Mouse (Mus musculus): Measurements from ENCODE around the gene Lrp1. TPM values are rescaled to one million over a fixed set of nuclear protein-coding genes. Genes with fewer than 3 reads are reported as not detected.

Gene Lrp1
- polyA plus RNA-seq, 2 experiments = 146 to 261 TPM

- ATAC-seq (ENCODE audit: low FRiP score, low read depth) (peak; percentile 76), DNase-seq (ENCODE audit: low spot score) (peak; percentile 96)
- Histone ChIP-seq H3K27ac (replicated peaks; ENCODE audit: low read depth, low read length) (peak overlapping the region; percentile 98), H3K27me3 (ENCODE audit: control insufficient read depth, insufficient read depth, low read length) (no peaks in the 10 kb centered on the region), H3K4me2 (replicated peaks; ENCODE audit: low read depth, low read length, severe bottlenecking) (peak overlapping the region; percentile 54), H3K36me3 (ENCODE audit: control insufficient read depth, insufficient read depth, low read length) (peaks cover 25% of the 10 kb centered on the region), H3K9me3 (ENCODE audit: control insufficient read depth, low read length) (no peaks in the 10 kb centered on the region), H3K4me1 (ENCODE audit: control insufficient read depth, insufficient read depth, low read length) (peaks cover 45% of the 10 kb centered on the region), H3K4me3 (replicated peaks; ENCODE audit: low read length) (peak overlapping the region; percentile 55), H3K9ac (ENCODE audit: low read depth, low read length, severe bottlenecking) (peak overlapping the region; percentile 79)
- WGBS = under 1% methylated on average over 34 of the region's 35 CpGs
- TF ChIP-seq POLR2A (IDR thresholded peaks at IDR 0.05; ENCODE audit: borderline replicate concordance, extremely low read depth, insufficient read depth, insufficient read length) = 0 out of 2 replicates have a peak, but pooled peaks have one; percentile 10
Observed at GRCm38 (mm10) chr10:127667269-127668092, 46.5 kb upstream of the Lrp1 start.

- Histone ChIP-seq H3K4me3 (replicated peaks; ENCODE audit: low read length) (peak within 1 kb of the TSS; percentile 55), H3K4me1 (ENCODE audit: control insufficient read depth, insufficient read depth, low read length) (peaks cover 53% of the 10 kb centered on the region), H3K27me3 (ENCODE audit: control insufficient read depth, insufficient read depth, low read length) (no peaks in the 10 kb centered on the region), H3K36me3 (ENCODE audit: control insufficient read depth, insufficient read depth, low read length) (peaks cover 25% of the 10 kb centered on the region), H3K9ac (ENCODE audit: low read depth, low read length, severe bottlenecking) (peak within 1 kb of the TSS; percentile 79), H3K9me3 (ENCODE audit: control insufficient read depth, low read length) (no peaks in the 10 kb centered on the region), H3K27ac (replicated peaks; ENCODE audit: low read depth, low read length) (peak within 1 kb of the TSS; percentile 98), H3K4me2 (replicated peaks; ENCODE audit: low read depth, low read length, severe bottlenecking) (peak within 1 kb of the TSS; percentile 54)
- under 1% methylated on average over 56 of the region's 73 CpGs for WGBS
- TF ChIP-seq POLR2A (IDR thresholded peaks at IDR 0.05; ENCODE audit: borderline replicate concordance, extremely low read depth, insufficient read depth, insufficient read length) = peak; percentile 67; the same call in 1 of the 2 replicates
- ATAC-seq (ENCODE audit: low FRiP score, low read depth) (peak; percentile 73), DNase-seq (ENCODE audit: low spot score) (peak; percentile 87)
Observed at GRCm38 (mm10) chr10:127666501-127667268, 45.7 kb upstream of the Lrp1 start, which contains the start of gene Nemp1. Gene Nemp1 (plus strand): TSS chr10:127666901.

- Histone ChIP-seq H3K27ac (replicated peaks; ENCODE audit: low read depth, low read length) (peak overlapping the region; percentile 98), H3K27me3 (ENCODE audit: control insufficient read depth, insufficient read depth, low read length) (no peaks in the 10 kb centered on the region), H3K4me1 (ENCODE audit: control insufficient read depth, insufficient read depth, low read length) (peaks cover 59% of the 10 kb centered on the region), H3K36me3 (ENCODE audit: control insufficient read depth, insufficient read depth, low read length) (peaks cover 36% of the 10 kb centered on the region), H3K4me2 (replicated peaks; ENCODE audit: low read depth, low read length, severe bottlenecking) (peak overlapping the region; percentile 54), H3K9me3 (ENCODE audit: control insufficient read depth, low read length) (no peaks in the 10 kb centered on the region), H3K9ac (ENCODE audit: low read depth, low read length, severe bottlenecking) (peak overlapping the region; percentile 79), H3K4me3 (replicated peaks; ENCODE audit: low read length) (peak overlapping the region; percentile 55)
- ATAC-seq (ENCODE audit: low FRiP score, low read depth) = no peak
- no peak for TF ChIP-seq POLR2A (IDR thresholded peaks at IDR 0.05; ENCODE audit: borderline replicate concordance, extremely low read depth, insufficient read depth, insufficient read length)
- WGBS = 2% methylated on average over 14 of the region's 14 CpGs
- no peak for DNase-seq (ENCODE audit: low spot score)
Observed at GRCm38 (mm10) chr10:127665366-127666181, 44.6 kb upstream of the Lrp1 start.

- peak overlapping the region; percentile 55 for H3K4me3 ChIP-seq (replicated peaks; ENCODE audit: low read length)
- peaks cover 43% of the 10 kb centered on the region for H3K36me3 ChIP-seq (ENCODE audit: control insufficient read depth, insufficient read depth, low read length)
- ATAC-seq (ENCODE audit: low FRiP score, low read depth) (no peak), DNase-seq (ENCODE audit: low spot score) (no peak)
- H3K4me2 ChIP-seq (replicated peaks; ENCODE audit: low read depth, low read length, severe bottlenecking) = peak overlapping the region; percentile 54
- WGBS = 21% methylated on average over 13 of the region's 13 CpGs
- peak overlapping the region; percentile 79 for H3K9ac ChIP-seq (ENCODE audit: low read depth, low read length, severe bottlenecking)
- H3K27ac ChIP-seq (replicated peaks; ENCODE audit: low read depth, low read length) = no peak overlapping the region
- peaks cover 59% of the 10 kb centered on the region for H3K4me1 ChIP-seq (ENCODE audit: control insufficient read depth, insufficient read depth, low read length)
- H3K27me3 ChIP-seq (ENCODE audit: control insufficient read depth, insufficient read depth, low read length) = no peaks in the 10 kb centered on the region
- TF ChIP-seq POLR2A (IDR thresholded peaks at IDR 0.05; ENCODE audit: borderline replicate concordance, extremely low read depth, insufficient read depth, insufficient read length) = no peak
- H3K9me3 ChIP-seq (ENCODE audit: control insufficient read depth, low read length) = no peaks in the 10 kb centered on the region
Observed at GRCm38 (mm10) chr10:127664891-127665290, 43.9 kb upstream of the Lrp1 start.
